ENCODE assay signal across 27 mouse cellular contexts in the genomic region with DNA sequence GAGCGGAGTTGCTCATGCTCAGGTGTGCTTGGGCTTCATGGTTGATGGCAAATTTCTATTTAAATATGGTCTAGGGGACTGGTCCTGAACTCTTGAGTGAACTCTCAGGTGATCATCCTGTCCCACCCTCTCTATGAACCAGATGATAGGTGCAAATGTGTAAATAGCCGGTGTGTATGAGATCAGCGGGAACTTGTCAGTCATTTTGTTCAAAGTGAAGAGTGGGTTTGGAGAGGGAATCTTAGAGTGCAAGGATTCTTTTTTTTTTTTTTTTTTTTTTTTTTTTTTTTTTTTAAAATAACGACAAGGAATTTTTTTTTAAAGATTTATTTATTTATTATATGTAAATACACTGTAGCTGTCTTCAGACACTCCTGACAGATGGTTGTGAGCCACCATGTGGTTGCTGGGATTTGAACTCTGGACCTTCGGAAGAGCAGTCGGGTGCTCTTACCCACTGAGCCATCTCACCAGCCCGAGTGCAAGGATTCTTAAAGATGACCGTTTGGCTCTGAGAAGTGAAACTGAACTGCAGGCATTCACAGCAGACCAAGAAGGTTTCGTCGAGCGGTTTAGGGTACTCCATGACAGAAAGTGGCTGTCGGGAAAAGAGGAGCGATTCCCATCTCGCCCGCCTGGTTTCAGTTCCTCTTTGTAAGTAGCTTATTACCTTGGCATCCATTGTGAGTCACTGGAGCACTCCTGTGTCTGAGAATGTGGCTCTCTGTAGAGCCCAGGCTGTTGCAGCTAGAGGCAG. TPM values are rescaled to one million over a fixed set of nuclear protein-coding genes. Genes with fewer than 3 reads are reported as not detected.
DNase-seq lines count a peak whose midpoint lies in the region; ATAC-seq and TF ChIP-seq lines count a peak whose summit lies in the region.
"Had no signal": no experiment of that assay in that cellular context is flagged by ENCODE, and none has a peak within 500 bp of the region (broad histone marks: within the 10 kb centered on the region; RNA-seq: fewer than 3 reads in every experiment).

No protein-coding gene starts in this region.

- H3K9ac ChIP-seq in heart, embryonic 12.5 days, result no peak overlapping the region
- no peak overlapping the region for H3K9ac ChIP-seq in lung, embryonic 14.5 days
- H3K9ac ChIP-seq: forebrain, embryonic 12.5 days; forebrain, postnatal 0 days; hindbrain, embryonic 12.5 days; liver, embryonic 13.5 days; lung, embryonic 15.5 days; neural tube, embryonic 13.5 days had no signal

- H3K36me3 ChIP-seq in heart, embryonic 12.5 days, result peaks cover 78% of the 10 kb centered on the region
- peaks cover 61% of the 10 kb centered on the region for H3K36me3 ChIP-seq in lung, embryonic 14.5 days (ENCODE audit: insufficient read depth)

- no peak for ATAC-seq in heart, embryonic 12.5 days (ENCODE audit: insufficient number of reproducible peaks, low FRiP score)
- ATAC-seq in lung, embryonic 14.5 days (ENCODE audit: insufficient read depth), result no peak
- ATAC-seq: forebrain, postnatal 0 days; hindbrain, postnatal 0 days; intestine, embryonic 16.5 days; midbrain, embryonic 16.5 days had no signal

- H3K4me2 ChIP-seq in heart, embryonic 12.5 days, result no peak overlapping the region
- H3K4me2 ChIP-seq in lung, embryonic 14.5 days, result no peak overlapping the region
- H3K4me2 ChIP-seq: forebrain, embryonic 12.5 days; hindbrain, embryonic 12.5 days; liver, embryonic 13.5 days; lung, embryonic 15.5 days; midbrain, embryonic 11.5 days; neural tube, embryonic 13.5 days had no signal

- no peak overlapping the region for H3K27ac ChIP-seq in heart, embryonic 12.5 days (ENCODE audit: poor library complexity, severe bottlenecking)
- H3K27ac ChIP-seq in lung, embryonic 14.5 days (ENCODE audit: low read depth), result no peak overlapping the region
- H3K27ac ChIP-seq: forebrain, embryonic 12.5 days; heart, embryonic 10.5 days; hindbrain, embryonic 12.5 days; hindbrain, postnatal 0 days; liver, embryonic 13.5 days; lung, embryonic 15.5 days; neural tube, embryonic 13.5 days had no signal

- H3K27me3 ChIP-seq in heart, embryonic 12.5 days (replicated peaks), result no peaks in the 10 kb centered on the region
- no peaks in the 10 kb centered on the region for H3K27me3 ChIP-seq in lung, embryonic 14.5 days (ENCODE audit: insufficient read depth, low read length)
- H3K27me3 ChIP-seq: forebrain, embryonic 12.5 days; hindbrain, embryonic 12.5 days; liver, embryonic 13.5 days; lung, embryonic 15.5 days; neural tube, embryonic 13.5 days had no signal

- 92% methylated on average over 15 of the region's 15 CpGs for WGBS in heart, embryonic 12.5 days
- WGBS in lung, embryonic 14.5 days, result 90% methylated on average over 15 of the region's 15 CpGs

- no peaks in the 10 kb centered on the region for H3K9me3 ChIP-seq in heart, embryonic 12.5 days (replicated peaks)
- H3K9me3 ChIP-seq in lung, embryonic 14.5 days (ENCODE audit: low read depth, low read length), result no peaks in the 10 kb centered on the region
- H3K9me3 ChIP-seq: forebrain, embryonic 12.5 days; heart, embryonic 10.5 days; hindbrain, embryonic 12.5 days; liver, embryonic 13.5 days; lung, embryonic 15.5 days; neural tube, embryonic 13.5 days had no signal

- H3K4me1 ChIP-seq in heart, embryonic 12.5 days (replicated peaks), result peaks cover 16% of the 10 kb centered on the region
- no peaks in the 10 kb centered on the region for H3K4me1 ChIP-seq in lung, embryonic 14.5 days (ENCODE audit: insufficient read depth)
- H3K4me1 ChIP-seq: heart, embryonic 10.5 days had no signal

- no peak for TF ChIP-seq CTCF in lung, embryonic 14.5 days (IDR thresholded peaks at IDR 0.05; ENCODE audit: low read depth)

- no peak overlapping the region for H3K4me3 ChIP-seq in heart, embryonic 12.5 days
- no peak overlapping the region for H3K4me3 ChIP-seq in lung, embryonic 14.5 days (ENCODE audit: low read depth, low read length)
- H3K4me3 ChIP-seq: erythroblast, embryonic 14.5 days; forebrain, embryonic 12.5 days; heart, embryonic 10.5 days; hindbrain, embryonic 12.5 days; liver, embryonic 13.5 days; lung, embryonic 15.5 days; neural tube, embryonic 13.5 days had no signal

- DNase-seq in heart, adult 11 months, result peak; percentile 93
- peak; percentile 17 for DNase-seq in lung, embryonic 14.5 days
- DNase-seq in lung, postnatal 4 days, result no peak
- peak; percentile 28 for DNase-seq in ZHBTc4 (ENCODE audit: low read depth, low spot score)
- DNase-seq in monocyte, adult 2 months (ENCODE audit: low read depth in 1 of 2, low spot score in 2 of 2), result peak; percentile 44 to 55
- DNase-seq in cerebellum, adult 18-20 months, result no peak
- DNase-seq in embryo, embryonic 9.5 days (ENCODE audit: extremely low spot score), result no peak
- DNase-seq: adrenal gland, postnatal 14 days; cerebellum, adult 11 months; cerebellum, adult 9-11 months; forebrain, postnatal 0 days; heart, postnatal 36 days; kidney, postnatal 25 days; left cerebral cortex, postnatal 4 days; liver, embryonic 13.5 days; thymus, postnatal 25 days had no signal

RNA-seq across cellular contexts. Expression of gene Eif4g3, which starts 21.1 kb away (rescaled TPM):
- polyA plus RNA-seq in heart, embryonic 12.5 days (2016; fragmentation: Nextera tagmentation; extraction: Ambion mirVana), result 32.7 and 37.2 TPM in 2 replicates
- polyA plus RNA-seq in lung, embryonic 14.5 days (2014; fragmentation: Nextera tagmentation; extraction: Ambion mirVana), result 38.9 and 42.9 TPM in 2 replicates

Comparison
In these comparisons a context has a peak if more than half of its experiments do, and no peak if none do; other contexts are left out.
1. DNase-seq: peak in heart, adult 11 months (single experiment), lung, embryonic 14.5 days (single experiment), ZHBTc4 (single experiment) and monocyte, adult 2 months (2 of 2); none in lung, postnatal 4 days (0 of 2), cerebellum, adult 18-20 months (0 of 2) and embryo, embryonic 9.5 days (single experiment).